Mouse (Mus musculus): ENCODE results near the gene Aym1.
A peak's percentile ranks its signal among the peaks of the same experiment; 100 is the strongest.
"Not testable (repeated sequence)": the region's sequence is repeated elsewhere in the genome, so short reads cannot be mapped to it uniquely, and the experiment has no call there.

Aym1 gene

DNA sequence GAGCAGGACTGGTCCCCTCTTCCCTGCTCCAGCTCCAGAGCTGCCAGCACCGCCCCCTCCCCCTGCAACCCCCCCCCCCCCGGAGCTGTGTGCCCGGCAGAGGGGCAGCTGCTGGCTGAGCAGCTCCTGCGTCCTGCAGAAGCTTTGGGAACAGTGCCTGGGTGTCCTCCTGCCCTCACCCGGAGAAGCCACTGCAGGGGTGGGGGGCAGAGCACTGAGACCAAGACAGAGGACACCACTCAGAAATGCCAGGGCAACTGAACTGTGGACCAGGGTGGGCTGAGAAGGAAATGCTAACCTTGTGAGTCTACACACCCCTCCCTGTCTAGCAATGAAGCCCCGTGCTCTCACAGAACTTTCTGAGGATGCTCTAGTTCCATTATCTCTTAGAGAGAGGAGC lies at the start of gene Aym1:
TSS of gene Aym1 (plus strand) at position 109 of the 400 bp plus-strand sequence.
- no peak for DNase-seq

DNA sequence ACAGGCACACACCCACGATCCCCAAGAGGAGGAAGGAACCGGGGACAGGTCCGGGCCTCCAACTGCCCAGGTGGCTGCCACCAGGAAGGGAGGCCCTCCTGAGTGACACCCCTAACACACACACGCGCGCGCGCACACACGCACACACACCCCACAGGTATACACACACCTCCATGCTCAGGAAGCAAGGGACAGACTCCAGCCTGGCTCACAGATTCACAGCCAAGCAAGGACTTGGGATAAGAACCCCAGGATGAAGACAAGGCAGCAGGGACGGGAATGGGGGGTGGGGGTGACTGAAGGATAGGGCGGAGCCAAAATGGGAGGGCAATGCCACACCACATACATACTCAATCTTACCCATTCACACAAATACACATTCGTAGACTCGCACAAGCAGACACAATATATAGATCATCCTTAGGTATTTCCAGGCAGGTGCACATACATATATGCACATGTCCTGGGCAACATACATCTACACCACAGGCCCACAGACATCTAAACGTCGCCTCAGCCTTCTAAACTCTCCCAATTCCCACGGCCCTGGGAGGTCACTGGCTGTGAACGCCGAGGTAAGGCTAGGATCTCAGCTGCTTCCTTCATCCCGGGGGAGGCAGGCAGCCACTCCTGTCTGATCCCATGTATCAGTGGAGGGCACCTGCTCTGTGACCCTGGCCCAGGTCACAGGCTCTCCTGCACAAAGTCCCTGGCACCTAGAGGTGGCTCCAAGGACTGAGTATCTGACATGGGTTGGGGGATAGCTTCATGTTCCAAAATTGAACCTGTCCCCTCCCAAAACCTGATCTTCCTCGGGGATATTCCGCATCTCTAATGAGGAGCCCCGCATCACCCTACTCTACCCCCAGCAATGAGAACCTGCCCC lies 47.4 kb upstream of the Aym1 start:
- DNase-seq: peak; percentile 28

DNA sequence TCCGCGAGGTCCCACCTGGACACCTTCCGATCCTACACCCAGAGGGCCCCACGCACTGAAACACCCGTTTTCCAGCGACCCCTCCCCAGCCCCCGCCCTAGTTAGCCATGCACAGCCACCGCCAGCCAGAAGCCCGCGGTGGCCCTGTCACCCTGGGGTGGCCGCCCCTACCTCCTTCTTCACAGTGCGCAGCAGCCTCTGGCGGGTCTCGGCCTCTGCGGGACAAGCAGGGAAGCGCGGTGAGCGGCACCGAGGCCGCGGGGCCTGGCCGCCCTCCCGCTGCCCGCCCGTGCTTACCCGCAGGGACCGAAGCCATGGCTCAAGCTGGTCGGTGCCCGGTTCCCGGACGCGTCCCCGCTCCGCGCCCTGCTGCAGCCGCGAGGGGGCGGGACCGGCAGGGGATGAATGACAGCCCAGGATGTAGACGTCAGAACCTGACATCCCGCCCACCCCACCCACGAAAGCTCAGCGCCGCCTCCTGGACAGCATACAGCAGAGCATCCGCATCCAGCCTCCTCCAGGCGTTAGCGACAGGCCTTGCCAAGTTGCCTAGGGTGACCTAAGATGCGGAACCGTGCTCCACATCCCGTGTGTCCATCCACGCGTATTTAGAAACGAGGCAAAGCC lies 46.6 kb upstream of the Aym1 start, which contains the start of gene Sgsm1:
TSS of gene Sgsm1 (minus strand) at position 410 of the 627 bp plus-strand sequence.
- DNase-seq: peak; percentile 89

DNA sequence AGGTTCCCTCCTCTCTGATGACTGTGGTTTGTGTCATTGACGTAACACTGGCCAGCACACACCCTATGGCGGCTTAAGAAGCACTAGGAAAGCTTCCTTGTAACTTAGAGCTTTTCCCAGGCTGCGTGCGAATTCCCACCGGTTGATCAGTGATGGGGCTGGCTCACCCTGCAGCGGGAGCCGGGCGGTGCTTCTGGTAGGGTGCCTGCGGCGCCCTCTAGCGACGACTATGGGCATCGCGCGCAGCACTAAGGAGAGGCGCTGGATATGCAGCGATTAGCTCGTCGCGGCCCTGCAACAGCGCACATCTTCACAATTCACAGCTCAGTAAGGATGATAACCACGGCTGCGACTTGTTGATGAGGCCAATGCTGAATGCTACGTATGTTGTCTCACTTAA lies 43.1 kb upstream of the Aym1 start:
- DNase-seq: peak; percentile 90

DNA sequence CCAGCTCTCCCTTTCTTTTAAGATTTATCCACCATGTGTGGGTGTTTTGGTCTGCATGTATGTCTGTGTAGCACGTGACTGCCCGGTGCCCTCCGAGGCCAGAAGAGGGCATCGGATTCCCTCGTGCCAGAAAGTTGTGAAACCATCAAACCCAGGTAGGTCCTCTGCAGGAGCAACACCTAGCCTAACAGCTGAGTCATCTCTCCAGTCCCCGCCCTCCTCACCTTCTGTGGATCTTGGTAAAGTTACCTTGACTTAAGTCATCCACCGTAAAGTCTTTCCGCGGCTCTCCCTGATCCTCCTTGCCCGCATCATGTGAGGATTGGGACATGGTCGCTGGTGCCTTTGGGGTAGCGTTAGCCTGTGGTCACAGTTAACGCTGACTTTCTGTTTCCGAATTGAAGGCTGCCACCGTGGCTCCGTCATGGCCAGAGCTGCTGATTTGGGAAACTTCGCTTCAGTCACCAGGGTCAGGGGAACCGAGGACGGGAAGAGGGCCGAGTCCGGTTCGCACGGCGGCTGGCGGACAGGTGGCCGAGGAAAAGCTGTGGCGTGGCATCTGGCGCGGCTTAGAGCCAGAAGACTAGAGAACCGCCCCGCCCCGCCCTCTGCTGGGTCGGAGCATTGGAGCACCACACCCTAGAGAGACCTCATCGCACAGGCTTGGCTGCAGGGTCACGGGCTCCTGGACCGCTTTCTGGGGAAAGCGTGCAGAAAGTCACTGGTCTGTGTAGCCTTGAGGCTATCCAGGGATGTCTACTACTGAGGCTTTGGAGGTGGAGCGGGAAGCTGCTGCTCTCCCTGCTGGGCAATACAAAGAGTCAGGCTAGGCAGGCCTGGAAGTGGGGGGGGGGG lies 33.1 kb upstream of the Aym1 start:
- no peak for DNase-seq

DNA sequence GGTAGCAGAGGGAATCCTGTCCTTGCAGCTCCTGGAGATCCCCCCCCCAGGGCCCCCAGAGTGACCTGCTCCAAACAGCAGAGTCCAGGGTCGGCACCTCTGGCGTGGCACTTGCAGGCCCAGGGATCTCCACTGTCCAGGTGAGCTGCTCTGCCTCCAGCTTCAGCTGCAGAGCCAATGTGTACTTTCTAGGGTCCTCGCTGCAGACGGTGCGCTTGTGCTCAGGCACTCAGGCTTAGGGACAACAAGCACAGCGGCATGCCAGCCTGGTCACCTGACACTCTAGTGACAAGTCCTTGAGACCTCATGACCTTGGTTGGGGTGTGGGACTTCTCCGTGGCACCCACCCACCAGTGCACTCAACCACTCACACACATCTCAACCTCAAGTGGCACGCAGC lies 27.6 kb upstream of the Aym1 start:
- no peak for DNase-seq

DNA sequence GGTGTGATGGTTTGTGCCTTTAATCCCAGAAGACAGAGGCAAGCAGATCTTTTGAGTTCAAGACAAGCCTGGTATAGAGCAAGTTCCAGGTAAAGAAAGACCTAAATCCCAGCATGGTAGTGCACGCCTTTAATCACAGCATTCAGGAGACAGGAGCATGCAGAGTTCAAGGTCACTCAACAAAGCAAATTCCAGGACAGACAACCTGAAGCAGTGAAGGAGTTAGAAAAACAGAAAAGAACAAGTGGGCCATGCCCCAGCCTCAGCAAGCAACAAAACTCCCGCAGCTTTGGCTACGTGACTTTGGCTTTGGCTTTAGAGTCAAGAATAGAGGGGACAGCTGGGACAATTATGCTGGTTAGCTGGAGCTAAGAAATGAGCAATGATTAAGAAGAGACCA lies 26.9 kb upstream of the Aym1 start:
- DNase-seq: no peak

DNA sequence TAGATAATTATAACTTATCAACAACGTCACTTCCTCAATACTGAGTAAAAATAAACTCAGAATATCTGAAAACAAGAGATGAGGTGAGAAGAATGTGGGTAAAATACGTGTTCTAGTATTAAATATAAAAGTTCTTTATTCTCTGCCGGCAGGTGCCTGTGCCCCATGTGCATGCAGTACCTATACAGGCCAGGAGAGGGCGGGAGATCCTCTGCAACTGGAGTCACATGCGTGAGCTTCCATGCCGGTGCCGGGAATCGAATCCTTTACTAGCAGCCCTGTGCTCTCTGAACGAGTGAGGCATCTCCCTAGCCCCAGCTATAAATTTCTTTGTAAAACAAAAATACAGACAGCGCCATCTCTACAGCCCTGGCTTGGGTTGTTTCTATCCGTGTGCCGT lies 24.9 kb upstream of the Aym1 start:
- no peak for DNase-seq

DNA sequence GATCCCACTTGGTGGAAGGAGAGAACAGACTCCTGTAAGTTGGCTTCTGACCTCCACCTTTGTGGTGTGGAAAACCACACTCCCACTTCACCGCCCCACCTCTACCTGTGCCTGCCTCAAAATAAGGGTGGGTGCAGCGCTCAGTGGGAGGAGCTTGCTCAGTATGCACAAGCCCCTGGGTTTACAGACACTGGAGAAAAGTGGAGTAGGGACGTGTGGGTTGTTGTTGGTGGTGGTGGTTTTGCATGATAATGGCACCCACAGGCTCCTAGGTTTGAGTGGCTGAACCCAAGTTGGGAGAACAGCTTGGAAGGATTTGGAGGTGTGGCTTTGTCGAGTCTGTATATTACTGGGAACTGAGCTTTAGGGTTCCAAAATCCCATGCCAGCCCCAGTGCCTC lies 24.2 kb upstream of the Aym1 start:
- DNase-seq: no peak

DNA sequence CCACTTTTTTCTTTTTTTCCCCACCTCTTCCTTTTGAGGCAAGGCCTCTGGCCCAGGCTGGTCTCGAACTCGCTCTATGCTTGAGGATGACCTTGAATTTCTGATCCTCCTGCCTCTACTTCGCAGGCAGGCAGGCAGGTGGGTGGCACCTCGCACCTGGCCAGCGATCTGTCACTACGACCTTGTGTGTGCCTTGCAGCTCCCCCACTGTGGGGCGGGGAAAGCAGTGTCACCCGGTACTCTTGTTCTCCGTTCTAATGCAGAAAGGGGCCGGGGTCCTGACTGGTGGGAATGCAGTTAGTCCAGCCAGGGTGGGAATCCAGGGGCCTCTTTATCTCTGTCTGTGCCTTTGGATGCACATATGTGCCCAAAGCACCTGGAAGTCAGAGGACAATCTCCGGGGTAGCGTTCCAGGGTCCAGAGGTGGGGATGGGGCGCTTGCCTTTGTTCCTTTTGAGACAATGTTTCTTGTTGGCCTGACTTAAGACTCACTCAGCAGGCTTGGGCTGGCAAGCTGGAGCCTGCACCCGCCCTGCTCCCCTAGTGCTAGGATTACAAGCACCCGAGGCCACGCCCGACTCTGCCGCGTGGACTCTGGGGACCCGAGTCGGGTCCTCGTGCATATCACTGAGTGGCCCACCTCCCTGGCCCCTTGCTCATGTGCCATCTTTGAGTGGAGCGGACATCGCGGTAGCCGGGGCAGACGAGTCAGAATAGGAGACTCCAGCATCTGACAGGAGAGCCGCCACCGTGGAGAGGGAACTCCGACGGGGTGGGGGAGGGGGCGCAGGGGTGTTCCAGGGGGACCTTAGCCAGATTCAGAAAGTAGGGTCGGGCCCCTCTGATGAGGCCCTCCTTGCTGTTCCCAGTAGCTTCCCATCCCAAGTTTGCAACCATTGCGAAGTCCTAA lies 22.2 kb upstream of the Aym1 start:
- no peak for DNase-seq

DNA sequence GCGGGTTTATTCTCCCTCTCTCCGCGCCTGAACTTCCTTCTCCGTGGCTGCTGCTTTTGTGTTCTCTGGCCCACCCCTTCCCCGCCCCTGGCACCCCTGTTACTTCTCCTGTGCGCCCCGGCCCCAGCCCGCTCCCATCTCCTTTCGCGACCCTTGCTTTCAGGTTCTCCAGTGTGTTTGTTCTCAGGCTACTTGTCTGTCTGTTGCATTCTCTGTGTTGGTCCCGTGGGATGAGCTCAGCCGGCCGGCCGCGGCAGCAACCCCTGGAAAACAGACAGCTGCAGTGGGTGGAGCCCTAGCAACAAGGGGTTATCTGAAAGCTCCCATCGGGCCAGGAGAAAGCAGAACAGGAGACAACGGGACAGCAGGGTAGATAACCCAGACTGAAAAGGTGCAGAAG lies 21.4 kb upstream of the Aym1 start:
- no peak for DNase-seq

DNA sequence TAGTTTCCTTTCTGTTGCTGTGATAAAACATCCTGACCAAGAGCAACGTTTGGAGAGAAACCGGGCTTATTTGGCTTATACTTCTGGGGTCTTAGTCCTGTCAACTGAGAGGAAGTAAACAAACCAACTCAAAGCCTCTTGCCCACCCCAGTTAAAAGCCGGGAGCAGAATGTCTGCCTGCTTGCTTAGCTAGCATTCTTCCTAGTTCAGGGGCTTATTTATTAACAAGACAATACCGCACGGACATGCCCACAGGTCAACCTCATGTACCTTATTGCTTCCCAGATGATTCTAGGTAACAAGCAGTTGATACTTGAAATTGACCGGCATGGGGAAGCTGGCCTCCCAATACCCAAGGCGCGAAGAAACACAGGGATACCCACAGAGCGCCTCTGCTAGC lies 20.8 kb upstream of the Aym1 start:
- no peak for DNase-seq

DNA sequence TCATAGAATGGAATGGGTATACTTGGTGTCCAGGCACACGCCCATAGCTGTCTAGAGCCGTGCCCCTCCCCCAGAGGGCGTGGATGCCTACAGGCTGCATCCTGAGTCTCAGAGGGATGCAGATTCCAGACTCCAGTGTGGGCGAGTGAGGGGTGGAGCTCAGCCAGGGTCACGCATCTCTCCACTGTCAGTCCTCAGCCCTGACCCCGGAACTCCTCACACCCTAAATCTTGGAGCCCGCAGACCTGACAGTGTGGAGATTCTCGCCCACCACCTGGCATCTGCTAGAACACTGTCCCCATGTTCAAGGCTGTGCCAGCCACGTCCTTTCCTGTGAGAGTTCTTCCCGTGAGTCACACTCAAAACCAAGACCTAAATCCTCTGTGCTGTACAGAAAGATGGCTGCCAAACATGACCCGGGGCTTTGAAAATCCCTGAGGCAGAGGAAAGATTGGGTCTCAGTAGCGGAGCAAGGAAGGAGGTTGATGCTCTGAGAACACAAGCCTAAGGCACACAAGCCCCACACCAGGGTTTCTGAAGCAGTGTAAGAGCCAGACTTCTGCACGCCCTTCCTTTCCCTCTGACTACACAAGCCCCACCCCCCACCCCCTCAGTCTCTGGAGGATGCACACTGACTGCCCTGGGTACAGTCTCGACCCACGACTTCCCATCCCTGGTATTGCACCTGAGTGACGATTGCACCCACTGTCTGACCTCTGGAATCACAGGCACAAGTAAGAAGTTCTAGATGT lies 12.3 kb upstream of the Aym1 start:
- DNase-seq: peak; percentile 76

DNA sequence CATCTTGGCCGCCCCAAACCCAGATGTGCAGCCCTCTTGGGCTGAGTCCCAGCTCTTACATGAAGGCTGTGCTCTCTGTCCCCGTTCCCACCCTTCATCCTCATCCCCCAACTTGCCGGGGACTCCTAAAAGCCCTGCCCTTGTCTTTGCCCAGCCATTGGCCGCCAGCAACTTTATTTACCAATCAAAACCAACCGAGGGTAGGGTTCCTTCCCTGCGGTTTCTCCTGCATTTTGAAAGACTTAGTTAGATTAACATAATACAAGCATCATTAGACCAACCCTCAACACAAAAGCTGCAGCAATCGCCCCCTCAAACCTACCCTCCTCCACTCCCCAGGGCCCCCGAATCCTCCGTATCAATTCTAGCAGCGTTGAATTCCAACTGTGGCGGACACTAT lies 11.3 kb upstream of the Aym1 start:
- no peak for DNase-seq

DNA sequence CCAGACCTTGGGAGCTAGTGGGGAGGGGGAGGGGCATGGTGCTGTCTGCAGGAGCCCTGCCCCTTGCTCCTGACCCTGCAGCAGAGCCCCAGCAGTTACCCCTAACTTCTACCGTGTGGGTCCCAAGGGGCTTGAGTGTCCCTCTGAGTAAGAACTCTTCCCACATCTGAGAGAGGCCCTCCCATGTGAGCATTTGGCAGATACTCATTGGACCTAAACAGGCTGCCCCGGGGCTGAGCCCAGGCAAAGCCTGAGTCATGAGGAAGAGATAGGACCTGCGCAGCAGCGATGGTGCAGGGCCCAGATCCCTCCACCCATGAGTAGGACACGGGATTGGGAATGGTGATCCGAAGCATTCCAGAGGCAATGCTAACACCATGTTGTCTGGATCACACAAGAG lies 10.4 kb upstream of the Aym1 start:
- not testable (repeated sequence) for DNase-seq

DNA sequence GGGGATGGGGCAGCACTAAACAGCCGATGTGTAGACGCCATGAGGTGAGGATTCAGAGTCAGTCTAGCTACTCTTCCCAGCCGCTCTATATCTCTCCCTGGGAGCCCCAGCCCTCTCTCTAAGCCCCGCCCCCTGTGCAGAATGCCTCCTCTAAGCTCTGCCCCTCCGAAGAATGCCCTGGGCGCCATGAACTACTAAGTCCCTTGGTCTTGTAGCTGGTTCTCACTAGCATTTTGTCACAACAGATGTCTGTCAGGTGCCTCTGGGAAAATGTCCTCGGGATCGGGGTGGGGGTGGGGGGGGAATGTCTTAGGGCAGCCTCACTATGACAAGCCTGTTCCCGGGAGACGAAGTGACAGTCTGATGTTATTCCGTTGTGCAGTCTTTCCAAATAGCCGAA lies 9.5 kb upstream of the Aym1 start:
- DNase-seq: no peak

DNA sequence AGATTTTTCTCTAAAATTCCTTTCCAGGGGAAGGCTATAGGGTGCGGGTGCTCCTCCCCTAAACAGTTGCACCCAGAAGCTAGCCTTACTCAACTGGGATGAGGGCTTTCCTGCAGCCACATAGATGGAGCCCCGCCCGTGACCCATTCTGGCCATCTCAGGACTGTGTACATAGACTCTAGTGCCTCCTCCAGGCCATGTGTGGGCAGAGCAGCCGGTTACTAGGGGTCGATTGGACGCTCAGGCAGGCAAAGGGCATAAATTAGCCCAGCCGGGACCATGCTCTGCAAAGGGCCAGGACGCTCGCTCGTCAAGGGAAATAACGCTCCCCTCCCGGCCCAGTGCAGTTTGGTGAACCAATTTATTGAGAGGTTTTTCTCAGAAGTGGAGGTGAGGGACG lies 8.5 kb upstream of the Aym1 start:
- DNase-seq: no peak

DNA sequence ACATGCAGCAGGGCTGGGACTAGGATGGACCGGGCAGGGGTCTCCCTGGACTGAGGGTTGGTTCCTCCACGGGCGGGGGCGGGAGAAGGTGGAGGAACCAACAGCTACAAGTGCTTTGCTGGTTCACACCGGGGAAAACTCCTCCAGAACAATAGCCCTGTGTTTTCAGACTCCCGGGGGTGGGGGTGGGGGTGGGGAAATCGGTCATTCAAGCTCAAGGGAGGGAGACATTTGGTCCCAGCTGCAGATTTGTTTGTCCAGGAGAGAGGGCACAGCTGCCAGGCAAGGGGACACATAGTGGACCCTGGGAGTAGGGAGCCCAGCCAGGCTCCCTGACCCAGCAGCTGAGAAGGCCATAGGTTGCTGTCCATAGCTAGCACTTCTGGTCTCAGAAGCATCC lies 7.9 kb upstream of the Aym1 start:
- no peak for DNase-seq

DNA sequence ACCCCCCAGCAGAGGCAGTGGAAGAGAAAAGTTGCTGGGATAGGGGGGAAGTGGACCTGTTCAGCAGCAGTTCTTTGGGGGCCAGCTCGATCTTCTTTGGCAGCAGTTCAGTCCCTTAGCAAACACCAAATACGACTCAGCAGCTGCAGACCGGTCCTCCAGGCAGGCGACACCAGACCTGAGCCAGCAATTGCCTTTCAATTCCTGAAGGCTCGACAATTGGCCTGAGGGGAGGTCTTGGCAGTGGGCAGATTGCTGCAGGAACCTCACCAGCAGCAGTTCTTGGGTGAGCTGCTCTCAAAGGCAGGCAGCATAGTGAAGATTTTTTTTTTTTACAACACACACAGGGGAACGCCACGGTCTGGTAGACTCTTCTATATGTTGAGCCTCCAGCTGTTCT lies 7.3 kb upstream of the Aym1 start:
- DNase-seq: no peak

DNA sequence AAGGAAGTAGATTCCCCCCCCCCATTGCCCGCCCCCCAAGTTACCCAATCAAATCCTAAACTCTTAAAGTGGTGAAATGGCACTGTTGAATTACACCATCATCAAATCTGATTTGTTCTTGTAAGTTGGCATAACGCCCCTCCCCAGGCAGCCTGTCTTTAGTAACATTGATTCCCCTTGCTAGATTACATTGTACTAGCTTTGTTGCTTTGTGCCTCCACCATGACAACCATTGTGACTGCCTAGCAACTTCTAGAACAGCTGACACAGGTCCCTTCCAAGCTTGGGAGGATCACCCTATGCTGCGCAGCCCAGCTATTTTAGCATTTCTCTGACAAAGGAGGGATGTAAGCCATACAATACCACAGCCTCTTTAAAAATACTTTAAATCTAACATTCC lies 5.3 kb upstream of the Aym1 start:
- no peak for DNase-seq

DNA sequence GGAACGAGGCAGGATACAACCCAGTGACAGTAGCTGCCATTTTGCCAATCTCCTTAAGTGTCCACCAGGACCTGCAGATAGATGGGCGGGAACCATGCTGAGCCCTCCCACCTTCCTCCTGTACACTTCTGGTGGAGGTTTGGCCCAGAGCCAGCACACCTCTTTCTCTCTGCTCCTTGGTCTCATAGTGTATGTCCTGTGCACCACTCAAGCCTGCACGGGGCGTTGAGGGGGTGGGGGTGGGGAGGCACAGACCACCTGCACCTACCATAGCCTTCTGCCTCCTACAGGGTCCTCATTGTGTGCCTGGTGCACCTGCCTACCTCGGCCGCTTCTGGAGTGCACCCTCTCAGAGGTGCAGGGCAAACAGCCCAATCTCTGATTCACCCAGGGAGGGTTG lies 4.5 kb upstream of the Aym1 start:
- no peak for DNase-seq

DNA sequence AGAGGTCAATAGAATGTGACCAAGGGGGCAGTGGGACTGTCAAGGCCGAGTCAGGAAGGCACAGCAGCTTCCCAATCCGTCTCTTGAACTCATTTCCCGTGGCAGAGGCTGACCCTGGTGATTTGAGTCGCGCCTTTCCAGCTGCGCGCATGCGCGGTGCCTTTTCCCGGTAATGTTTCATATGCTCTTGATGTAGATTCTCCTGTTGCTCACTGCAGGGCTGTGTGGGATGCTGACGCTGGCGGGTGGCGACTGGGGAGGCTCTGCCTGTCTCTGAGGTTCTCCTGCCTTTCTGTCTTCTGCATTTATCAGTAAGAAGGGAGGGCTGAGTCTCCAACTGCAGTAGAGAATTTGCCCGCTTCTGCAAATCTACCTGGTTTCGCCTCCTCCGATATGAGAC lies 2.8 kb upstream of the Aym1 start:
- DNase-seq: peak; percentile 80

Measured in right cerebral cortex, adult 18-20 months (tissue).